Mouse (Mus musculus): Measurements from ENCODE around the gene Teddm1b.

The Teddm1b gene

GRCm38 (mm10) chr1:153903006-153903405 is 28.9 kb downstream of the Teddm1b start:
- DNase-seq, result no peak

DNA sequence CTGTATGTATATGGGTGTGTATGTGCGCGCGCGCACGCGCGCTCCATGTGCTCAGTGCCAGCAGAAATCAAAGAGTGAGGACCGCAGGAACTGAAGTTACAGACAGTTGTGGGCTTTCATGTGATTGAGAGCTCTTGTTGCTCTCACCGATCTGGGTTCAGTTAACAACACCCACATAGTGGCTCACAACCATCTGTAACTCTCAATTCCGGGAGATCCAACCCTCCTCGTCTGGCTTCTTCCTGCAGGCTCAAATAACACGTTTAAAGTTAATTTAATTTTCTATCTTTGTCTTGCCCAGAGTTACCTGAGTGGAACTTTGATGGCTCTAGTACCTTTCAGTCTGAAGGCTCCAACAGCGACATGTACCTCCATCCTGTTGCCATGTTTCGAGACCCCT is 30.1 kb downstream of the Teddm1b start:
- no peak for DNase-seq

GRCm38 (mm10) chr1:153905884-153906283 is 31.7 kb downstream of the Teddm1b start:
- no peak for DNase-seq

DNA sequence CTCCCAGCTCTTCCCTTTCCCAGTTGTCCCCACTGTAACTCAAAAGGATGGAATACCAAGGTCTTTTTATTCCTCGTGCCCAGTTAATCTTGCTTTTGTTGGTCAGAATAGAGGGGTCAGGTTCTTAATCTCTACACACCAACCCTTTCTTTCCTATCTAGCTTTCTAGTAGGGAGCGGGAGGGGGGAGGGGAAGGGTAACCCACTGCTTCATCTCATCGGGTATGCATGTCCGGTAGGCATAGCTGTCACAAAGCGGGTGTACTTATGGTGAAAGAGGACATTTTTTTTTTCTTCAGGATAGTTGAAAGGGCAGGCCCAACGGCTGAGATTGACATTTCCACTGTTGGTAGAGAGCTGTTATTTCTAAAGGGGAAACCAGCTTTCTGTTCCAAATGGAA is 34.1 kb downstream of the Teddm1b start:
- no peak for DNase-seq

GRCm38 (mm10) chr1:153908741-153909140 is 34.6 kb downstream of the Teddm1b start:
- no peak for DNase-seq

DNA sequence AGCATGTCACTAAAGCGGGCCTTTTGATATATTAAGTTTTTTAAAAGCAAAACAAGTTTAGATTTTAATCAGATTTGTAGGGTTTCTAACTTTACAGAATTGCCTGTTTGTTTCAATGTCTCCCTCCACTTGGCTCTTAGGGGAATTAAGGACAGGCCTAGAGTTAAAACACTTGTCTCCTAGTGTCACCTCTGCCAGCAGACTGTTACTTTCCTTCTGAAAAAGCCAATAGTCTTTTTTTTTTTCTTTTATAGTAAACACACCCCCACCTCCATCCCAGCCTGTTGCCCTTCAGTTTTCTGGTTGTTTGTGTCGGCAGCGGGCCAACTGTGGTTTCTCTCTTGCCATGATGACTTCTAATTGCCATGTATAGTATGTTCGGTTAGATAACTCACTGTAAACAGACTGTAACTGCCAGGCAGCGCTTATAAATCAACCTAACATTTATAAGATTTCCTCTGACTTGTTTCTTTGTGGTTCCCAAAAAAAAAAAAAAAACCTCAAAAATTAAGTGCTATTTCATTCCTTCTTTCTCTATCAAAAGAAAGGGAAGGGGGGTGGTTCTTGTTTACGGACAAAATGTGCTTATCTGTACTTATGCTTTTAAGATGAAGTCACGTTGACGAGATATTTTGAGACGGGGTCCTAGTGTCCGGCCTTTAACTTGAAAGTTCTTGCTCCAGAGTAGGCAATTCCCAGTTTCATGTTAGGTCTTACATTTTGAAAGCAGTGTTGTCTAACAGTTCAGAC is 35.2 kb downstream of the Teddm1b start:
- no peak for DNase-seq

DNA sequence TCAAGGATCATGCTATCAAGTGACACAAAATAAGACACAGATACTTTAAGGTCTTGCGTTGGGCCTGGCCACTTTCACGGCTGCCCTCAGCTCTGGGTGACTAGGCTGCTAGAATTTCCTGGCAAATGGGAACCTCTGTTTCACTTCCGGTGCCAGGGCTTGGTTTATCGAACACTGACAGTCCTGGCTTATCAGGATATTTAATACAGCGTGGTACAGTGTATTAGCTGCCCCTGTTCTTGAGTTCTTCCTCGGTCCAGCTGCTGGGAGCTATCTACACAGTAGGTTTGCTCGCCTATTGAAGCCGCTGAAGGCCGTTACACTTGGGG is 35.8 kb downstream of the Teddm1b start:
- no peak for DNase-seq

- DNase-seq, result no peak
These were observed 36.3 kb downstream of the Teddm1b start for GRCm38 (mm10) chr1:153910423-153910822.

GRCm38 (mm10) chr1:153911276-153911795 is 37.2 kb downstream of the Teddm1b start:
- DNase-seq, result no peak

DNA sequence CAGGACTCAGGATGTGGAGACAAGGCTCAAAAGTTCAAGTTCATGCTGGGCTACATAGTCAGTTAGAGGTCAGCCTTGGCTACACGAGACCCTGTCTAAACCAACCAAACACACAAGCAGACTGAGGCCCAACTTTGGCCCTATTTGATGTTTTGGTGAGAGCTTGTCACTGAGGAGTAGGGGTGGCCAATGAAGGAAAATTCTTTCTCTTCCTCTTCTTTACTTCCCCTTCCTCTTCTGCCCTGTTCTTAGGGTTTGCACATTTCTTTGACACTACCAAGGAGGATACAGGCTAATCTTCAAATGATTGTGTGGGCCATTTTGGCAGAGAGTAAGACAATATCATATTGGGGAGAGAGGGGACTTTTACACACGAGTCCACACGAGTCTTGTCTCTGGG is 39.7 kb downstream of the Teddm1b start:
- no peak for DNase-seq

DNA sequence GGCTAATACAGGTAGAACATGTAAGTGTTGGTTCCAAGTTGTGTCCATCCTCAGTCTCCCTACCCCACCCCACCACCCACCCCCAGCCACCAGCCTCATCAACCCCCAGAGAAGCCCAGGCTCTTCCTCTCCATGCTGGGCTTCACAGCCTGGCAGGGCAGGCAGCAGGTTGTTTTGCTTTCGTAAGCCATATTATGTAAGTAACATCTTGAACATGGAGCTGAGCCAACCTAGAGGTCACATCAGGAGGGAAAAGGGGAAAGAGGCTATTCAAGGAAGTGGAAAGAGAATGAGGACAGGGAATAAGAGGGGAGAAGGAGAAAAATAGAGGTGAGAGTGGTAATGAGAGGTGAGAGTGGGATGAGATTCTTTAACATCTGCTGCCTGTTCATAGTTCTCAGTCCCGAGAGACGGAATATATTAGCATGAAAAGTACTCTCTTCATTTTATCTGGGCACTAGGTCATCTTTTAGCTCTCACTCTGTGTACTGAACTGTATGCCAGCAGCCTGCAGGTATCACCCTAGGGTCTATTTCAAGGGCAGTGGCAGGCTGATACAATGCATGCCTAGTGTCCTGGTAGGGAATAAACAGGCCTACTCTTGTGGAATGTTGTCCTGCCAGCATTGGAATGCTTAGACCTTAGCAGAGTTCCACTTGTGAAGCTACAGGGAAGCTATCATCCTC is 44.5 kb downstream of the Teddm1b start:
- DNase-seq, result no peak

DNA sequence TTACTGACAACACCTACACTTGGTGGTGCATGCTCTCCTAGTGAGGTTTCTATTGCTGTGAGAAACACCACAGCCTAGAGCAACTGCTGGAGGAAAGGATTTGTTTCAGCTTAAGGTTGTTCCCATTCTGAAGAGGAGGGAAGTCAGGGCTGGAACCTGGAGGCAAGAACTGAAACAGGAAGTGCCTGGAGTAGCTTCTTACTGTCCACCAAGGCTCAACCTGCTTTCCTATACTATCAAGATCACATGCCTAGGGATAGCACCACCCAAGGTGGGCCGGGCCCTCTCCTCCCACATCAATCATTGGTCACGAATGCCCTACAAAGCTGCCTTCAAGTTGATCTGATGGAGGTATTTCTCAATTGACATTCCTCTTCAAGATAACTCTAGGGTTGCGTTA is 47.5 kb downstream of the Teddm1b start:
- DNase-seq, result no peak

GRCm38 (mm10) chr1:153922571-153923021 is 48.5 kb downstream of the Teddm1b start:
- DNase-seq, result no peak

GRCm38 (mm10) chr1:153924395-153925385 is 50.5 kb downstream of the Teddm1b start:
- no peak for DNase-seq

All from cerebellum, adult 11-12 months (tissue).